Mouse (Mus musculus): ENCODE results near the gene Rbpms2.

- TF ChIP-seq CTCF (IDR thresholded peaks at IDR 0.05; ENCODE audit: extremely low read depth, insufficient read length, insufficient replicate concordance, low read depth, low read length) (no peak), POLR2A (IDR thresholded peaks at IDR 0.05; ENCODE audit: low read depth, low read length) (no peak)
Measured at GRCm38 (mm10) chr9:65682183-65682582, 52.7 kb downstream of the Rbpms2 start.

All from small intestine, adult 2 months (tissue).